Mouse (Mus musculus): Measurements from ENCODE around the gene Abhd17b. TPM values are rescaled to one million over a fixed set of nuclear protein-coding genes. Genes with fewer than 3 reads are reported as not detected.

Abhd17b gene
- 42.2 and 43.1 TPM in 2 replicates for polyA plus RNA-seq (2014; fragmentation: Nextera tagmentation; extraction: Ambion mirVana)

- Histone ChIP-seq H3K36me3 (ENCODE audit: control insufficient read depth, insufficient read depth, low read length) (no peaks in the 10 kb centered on the region), H3K9ac (ENCODE audit: low read length) (peak within 1 kb of the TSS; percentile 96), H3K4me2 (ENCODE audit: low read length) (peak within 1 kb of the TSS; percentile 80), H3K9me3 (replicated peaks; ENCODE audit: control insufficient read depth, low read length) (no peaks in the 10 kb centered on the region), H3K27me3 (replicated peaks; ENCODE audit: control insufficient read depth, insufficient read depth, low read length) (no peaks in the 10 kb centered on the region), H3K4me3 (ENCODE audit: low read depth, low read length) (peak within 1 kb of the TSS; percentile 88), H3K27ac (ENCODE audit: low read depth, low read length) (peak within 1 kb of the TSS; percentile 99), H3K4me1 (ENCODE audit: control insufficient read depth, insufficient read depth, low read length) (peaks cover 19% of the 10 kb centered on the region)
- WGBS = under 1% methylated on average over 90 of the region's 105 CpGs
- ATAC-seq (peak; percentile 60), DNase-seq (ENCODE audit: low spot score) (peak; percentile 67)
Observed at GRCm38 (mm10) chr19:21653172-21653981, at the start of gene Abhd17b. Abhd17b (plus strand) TSS chr19:21653185.

DNA sequence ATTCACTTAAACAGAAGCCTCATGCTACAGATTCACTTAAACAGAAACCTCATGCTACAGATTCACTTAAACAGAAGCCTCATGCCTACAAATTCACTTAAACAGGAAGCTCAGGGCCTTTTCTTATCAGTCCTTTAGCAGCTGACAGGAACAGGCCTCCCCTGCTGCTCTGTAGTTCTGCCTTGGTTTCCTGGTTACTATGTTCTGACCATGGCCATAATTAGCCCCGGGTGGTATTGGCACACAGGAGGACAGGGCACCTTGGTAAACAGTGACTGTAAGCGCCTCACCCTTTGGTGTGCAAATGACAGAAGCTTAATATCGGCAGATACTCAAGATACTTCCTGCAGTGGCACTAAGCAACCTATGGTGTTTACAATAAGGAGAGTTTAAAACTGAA lies 49.1 kb upstream of the Abhd17b start:
- ATAC-seq = no peak
- Histone ChIP-seq H3K36me3 (ENCODE audit: control insufficient read depth, insufficient read depth, low read length) (no peaks in the 10 kb centered on the region), H3K4me1 (ENCODE audit: control insufficient read depth, insufficient read depth, low read length) (peaks cover 6% of the 10 kb centered on the region), H3K4me2 (ENCODE audit: low read length) (no peak overlapping the region), H3K9ac (ENCODE audit: low read length) (no peak overlapping the region), H3K27ac (ENCODE audit: low read depth, low read length) (no peak overlapping the region), H3K4me3 (ENCODE audit: low read depth, low read length) (no peak overlapping the region), H3K9me3 (replicated peaks; ENCODE audit: control insufficient read depth, low read length) (no peaks in the 10 kb centered on the region), H3K27me3 (replicated peaks; ENCODE audit: control insufficient read depth, insufficient read depth, low read length) (no peaks in the 10 kb centered on the region)
- WGBS = 74% methylated on average over 3 of the region's 3 CpGs
- no peak for DNase-seq (ENCODE audit: low spot score)

DNA sequence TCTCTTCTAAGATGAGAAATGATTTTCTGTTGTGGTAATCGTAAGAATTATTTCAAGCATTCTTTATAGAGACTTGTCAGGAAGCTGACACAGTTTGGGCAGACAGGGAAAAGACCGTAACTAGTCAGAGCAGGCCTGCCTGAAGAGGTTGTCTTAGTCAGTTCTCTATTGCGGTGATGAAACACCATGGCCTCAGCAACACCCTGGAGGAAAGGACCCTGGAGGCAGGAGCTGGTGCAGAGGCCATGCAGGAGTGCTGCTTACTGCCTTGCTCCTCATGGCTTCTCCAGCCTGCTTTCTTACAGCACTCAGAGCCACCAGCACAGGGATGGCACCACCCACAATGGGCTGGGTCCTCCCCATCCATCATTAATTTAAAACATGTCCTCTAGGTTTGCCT lies 47.7 kb upstream of the Abhd17b start:
- WGBS = 94% methylated on average over 3 of the region's 3 CpGs
- Histone ChIP-seq H3K4me3 (ENCODE audit: low read depth, low read length) (no peak overlapping the region), H3K9ac (ENCODE audit: low read length) (no peak overlapping the region), H3K4me1 (ENCODE audit: control insufficient read depth, insufficient read depth, low read length) (peaks cover 6% of the 10 kb centered on the region), H3K9me3 (replicated peaks; ENCODE audit: control insufficient read depth, low read length) (no peaks in the 10 kb centered on the region), H3K27ac (ENCODE audit: low read depth, low read length) (no peak overlapping the region), H3K36me3 (ENCODE audit: control insufficient read depth, insufficient read depth, low read length) (no peaks in the 10 kb centered on the region), H3K4me2 (ENCODE audit: low read length) (no peak overlapping the region), H3K27me3 (replicated peaks; ENCODE audit: control insufficient read depth, insufficient read depth, low read length) (no peaks in the 10 kb centered on the region)
- ATAC-seq = no peak
- DNase-seq (ENCODE audit: low spot score) = no peak

DNA sequence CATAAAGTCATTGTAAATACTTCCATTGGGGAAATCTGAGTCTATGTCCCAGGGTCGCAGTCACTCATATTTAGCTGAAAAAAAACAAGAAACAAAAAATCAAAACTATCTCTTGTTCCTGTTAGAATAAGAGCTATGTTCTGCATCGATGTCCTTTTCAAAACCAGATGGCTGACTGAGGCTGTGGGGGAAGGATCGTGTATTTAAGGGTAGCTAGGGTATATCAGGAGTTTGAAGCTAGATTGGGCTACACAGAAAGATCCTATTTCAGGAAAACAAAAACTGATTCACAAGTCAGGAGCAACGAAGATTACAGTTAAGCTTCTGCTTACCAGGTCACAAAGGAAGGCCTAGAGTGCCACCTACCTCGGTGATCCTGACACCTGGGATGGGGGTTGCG lies 42.7 kb upstream of the Abhd17b start:
- H3K27ac ChIP-seq (ENCODE audit: low read depth, low read length) = no peak overlapping the region
- no peaks in the 10 kb centered on the region for H3K36me3 ChIP-seq (ENCODE audit: control insufficient read depth, insufficient read depth, low read length)
- 75% methylated on average over 6 of the region's 6 CpGs for WGBS
- no peak overlapping the region for H3K9ac ChIP-seq (ENCODE audit: low read length)
- H3K4me1 ChIP-seq (ENCODE audit: control insufficient read depth, insufficient read depth, low read length) = peaks cover 9% of the 10 kb centered on the region; the same call in 1 of the 2 replicates
- no peak for DNase-seq (ENCODE audit: low spot score)
- H3K4me3 ChIP-seq (ENCODE audit: low read depth, low read length) = no peak overlapping the region
- no peak overlapping the region for H3K4me2 ChIP-seq (ENCODE audit: low read length)
- no peaks in the 10 kb centered on the region for H3K9me3 ChIP-seq (replicated peaks; ENCODE audit: control insufficient read depth, low read length)
- ATAC-seq = no peak
- H3K27me3 ChIP-seq (replicated peaks; ENCODE audit: control insufficient read depth, insufficient read depth, low read length) = no peaks in the 10 kb centered on the region

DNA sequence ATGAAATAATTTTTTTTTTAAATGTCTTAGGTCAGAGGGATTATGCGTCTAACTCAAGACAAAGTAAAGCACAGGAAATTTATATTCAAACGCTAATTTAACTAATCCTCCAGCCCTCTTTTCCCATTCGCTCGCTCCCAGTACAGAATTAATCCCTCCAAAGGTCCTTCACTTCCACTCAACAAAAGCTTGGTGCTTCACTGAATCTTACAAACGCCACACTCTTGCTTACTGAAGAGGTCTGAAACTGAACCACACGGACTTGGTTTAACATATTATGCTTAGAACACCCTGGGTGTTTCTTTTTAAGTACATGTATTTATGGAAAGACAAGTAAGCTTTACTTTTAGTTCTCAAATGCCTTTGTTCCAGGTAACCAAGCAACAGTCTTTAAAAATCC lies 41.7 kb upstream of the Abhd17b start:
- WGBS = 7% methylated on average over 6 of the region's 6 CpGs
- no peaks in the 10 kb centered on the region for H3K27me3 ChIP-seq (replicated peaks; ENCODE audit: control insufficient read depth, insufficient read depth, low read length)
- no peak overlapping the region for H3K27ac ChIP-seq (ENCODE audit: low read depth, low read length)
- H3K4me3 ChIP-seq (ENCODE audit: low read depth, low read length) = no peak overlapping the region
- H3K4me2 ChIP-seq (ENCODE audit: low read length) = no peak overlapping the region
- no peak for DNase-seq (ENCODE audit: low spot score)
- ATAC-seq = no peak
- no peaks in the 10 kb centered on the region for H3K9me3 ChIP-seq (replicated peaks; ENCODE audit: control insufficient read depth, low read length)
- no peaks in the 10 kb centered on the region for H3K36me3 ChIP-seq (ENCODE audit: control insufficient read depth, insufficient read depth, low read length)
- no peak overlapping the region for H3K9ac ChIP-seq (ENCODE audit: low read length)
- peaks cover 9% of the 10 kb centered on the region; the same call in 1 of the 2 replicates for H3K4me1 ChIP-seq (ENCODE audit: control insufficient read depth, insufficient read depth, low read length)

- Histone ChIP-seq H3K27me3 (replicated peaks; ENCODE audit: control insufficient read depth, insufficient read depth, low read length) (no peaks in the 10 kb centered on the region), H3K4me1 (ENCODE audit: control insufficient read depth, insufficient read depth, low read length) (peaks cover 9% of the 10 kb centered on the region; the same call in 1 of the 2 replicates), H3K4me2 (ENCODE audit: low read length) (no peak overlapping the region), H3K9ac (ENCODE audit: low read length) (no peak overlapping the region), H3K9me3 (replicated peaks; ENCODE audit: control insufficient read depth, low read length) (no peaks in the 10 kb centered on the region), H3K4me3 (ENCODE audit: low read depth, low read length) (no peak overlapping the region), H3K27ac (ENCODE audit: low read depth, low read length) (no peak overlapping the region), H3K36me3 (ENCODE audit: control insufficient read depth, insufficient read depth, low read length) (no peaks in the 10 kb centered on the region)
- no peak for DNase-seq (ENCODE audit: low spot score)
- no peak for ATAC-seq
- WGBS = 32% methylated on average over 9 of the region's 9 CpGs
Observed at GRCm38 (mm10) chr19:21611725-21612575, 41.0 kb upstream of the Abhd17b start.

DNA sequence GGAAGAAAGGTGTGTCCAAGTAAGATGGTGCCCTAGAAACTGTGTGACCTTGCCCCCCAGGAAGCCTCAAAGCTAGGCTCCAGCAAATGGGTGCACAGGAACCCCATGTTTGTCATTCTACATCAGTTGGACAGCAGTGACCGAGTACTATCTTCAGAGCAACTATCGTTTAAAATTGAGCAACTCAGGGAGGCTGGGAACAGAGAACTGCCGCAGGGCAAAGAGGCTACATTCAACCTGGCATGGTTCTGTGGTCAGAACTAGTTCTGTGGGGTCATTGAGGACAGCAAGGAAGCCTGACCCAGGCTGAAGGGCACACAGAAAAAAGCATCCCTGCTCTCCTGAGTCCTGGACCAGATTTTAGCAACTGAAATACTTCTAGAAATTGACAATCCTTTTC lies 37.2 kb upstream of the Abhd17b start:
- Histone ChIP-seq H3K4me3 (ENCODE audit: low read depth, low read length) (no peak overlapping the region), H3K27ac (ENCODE audit: low read depth, low read length) (no peak overlapping the region), H3K9ac (ENCODE audit: low read length) (no peak overlapping the region), H3K4me1 (ENCODE audit: control insufficient read depth, insufficient read depth, low read length) (peaks cover 9% of the 10 kb centered on the region; the same call in 1 of the 2 replicates), H3K27me3 (replicated peaks; ENCODE audit: control insufficient read depth, insufficient read depth, low read length) (no peaks in the 10 kb centered on the region), H3K9me3 (replicated peaks; ENCODE audit: control insufficient read depth, low read length) (no peaks in the 10 kb centered on the region), H3K36me3 (ENCODE audit: control insufficient read depth, insufficient read depth, low read length) (no peaks in the 10 kb centered on the region), H3K4me2 (ENCODE audit: low read length) (no peak overlapping the region)
- no peak for DNase-seq (ENCODE audit: low spot score)
- WGBS = 95% methylated on average over 3 of the region's 3 CpGs
- ATAC-seq = no peak

DNA sequence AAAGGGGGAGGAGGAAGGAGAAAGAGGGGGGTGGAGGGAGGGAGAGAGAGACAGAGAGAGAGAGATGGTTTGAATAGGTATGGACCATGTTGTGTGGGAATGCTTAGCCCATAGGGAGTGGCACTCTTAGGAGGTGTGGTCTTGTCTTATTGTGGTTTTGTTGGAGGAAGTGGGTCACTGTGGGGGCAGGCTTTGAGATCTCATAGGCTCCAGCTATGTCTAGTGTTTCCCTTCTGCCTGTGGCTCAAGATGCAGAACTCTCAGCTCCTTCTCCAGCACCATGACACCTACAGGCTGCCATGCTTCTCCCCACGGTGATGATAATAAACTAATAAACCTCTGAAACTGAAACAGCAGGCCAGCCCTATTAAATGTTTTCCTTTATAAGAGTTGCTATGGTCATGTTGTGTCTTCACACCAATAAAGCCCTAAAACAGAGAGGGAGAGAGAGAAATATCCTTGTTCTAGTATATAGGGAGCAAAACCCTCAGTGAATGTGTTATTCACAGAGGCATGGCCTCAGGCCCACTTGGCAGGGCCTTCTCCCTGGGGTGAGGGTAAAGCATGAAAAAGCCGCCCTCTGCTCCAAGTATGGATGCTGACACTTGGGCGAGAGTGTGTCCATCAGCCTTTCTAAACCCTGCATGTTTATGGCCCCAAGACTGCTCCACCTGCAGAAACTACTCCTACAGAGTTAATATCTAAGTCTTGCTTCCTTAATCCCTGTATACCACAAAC lies 29.4 kb upstream of the Abhd17b start:
- no peaks in the 10 kb centered on the region for H3K36me3 ChIP-seq (ENCODE audit: control insufficient read depth, insufficient read depth, low read length)
- H3K9ac ChIP-seq (ENCODE audit: low read length) = no peak overlapping the region
- no peaks in the 10 kb centered on the region for H3K9me3 ChIP-seq (replicated peaks; ENCODE audit: control insufficient read depth, low read length)
- H3K4me3 ChIP-seq (ENCODE audit: low read depth, low read length) = no peak overlapping the region
- DNase-seq (ENCODE audit: low spot score) (no peak), ATAC-seq (no peak)
- no peaks in the 10 kb centered on the region for H3K27me3 ChIP-seq (replicated peaks; ENCODE audit: control insufficient read depth, insufficient read depth, low read length)
- no peak overlapping the region for H3K4me2 ChIP-seq (ENCODE audit: low read length)
- WGBS = 76% methylated on average over 3 of the region's 3 CpGs
- H3K27ac ChIP-seq (ENCODE audit: low read depth, low read length) = no peak overlapping the region
- H3K4me1 ChIP-seq (ENCODE audit: control insufficient read depth, insufficient read depth, low read length) = no peaks in the 10 kb centered on the region
